Mouse (Mus musculus) myocyte (in vitro differentiated cells): ENCODE data around the gene Ypel4. TPM values are rescaled to one million over a fixed set of nuclear protein-coding genes. Genes with fewer than 3 reads are reported as not detected.

Source experiments
- H3K27me3 ChIP-seq: one replicate; pipeline ENCODE4 v1.6.1; 2011; ENCODE audit not compliant: control insufficient read depth, insufficient read depth, insufficient read length
- H3K36me3 ChIP-seq: one replicate; pipeline ENCODE4 v1.6.1; 2011; ENCODE audit not compliant: control insufficient read depth, insufficient read depth
- H3K4me2 ChIP-seq: one replicate; pipeline ENCODE4 v1.6.1; 2011; ENCODE audit warnings: low read depth, control low read depth
- H3K4me3 ChIP-seq: one replicate; pipeline ENCODE4 v1.5.1; 2011; ENCODE audit warnings: mild to moderate bottlenecking, control low read depth, moderate library complexity
- H3K79me2 ChIP-seq: one replicate; pipeline ENCODE4 v1.6.1; 2011; ENCODE audit not compliant: control insufficient read depth, insufficient read depth
- H3ac ChIP-seq: one replicate; pipeline ENCODE4 v1.6.1; 2011; ENCODE audit not compliant: control insufficient read depth, insufficient read length
- CEBPB ChIP-seq: IDR thresholded peaks from 2 replicates; pipeline ENCODE4 v1.6.1; 2011; ENCODE audit warnings: mild to moderate bottlenecking, moderate library complexity; ENCODE audit not compliant: poor library complexity, insufficient read depth, severe bottlenecking
- E2F4 ChIP-seq: IDR thresholded peaks from one replicate; pipeline ENCODE4 v1.6.1; 2011; ENCODE audit warnings: mild to moderate bottlenecking, control low read depth, moderate library complexity; ENCODE audit not compliant: insufficient read depth
- MAX ChIP-seq: IDR thresholded peaks from one replicate; pipeline ENCODE4 v1.6.1; 2011; ENCODE audit warnings: low read depth, mild to moderate bottlenecking, control low read depth
- MYOD1 ChIP-seq, 3 experiments: IDR thresholded peaks; one replicate each; pipeline ENCODE4 v1.6.1; 2011; ENCODE audit warnings: control low read depth in 2 of 3, low read depth in 2 of 3, mild to moderate bottlenecking in 2 of 3, moderate library complexity in 1 of 3; ENCODE audit not compliant: insufficient read length in 2 of 3, control insufficient read depth in 1 of 3
- MYOG ChIP-seq, 3 experiments: IDR thresholded peaks; one replicate each; pipeline ENCODE4 v1.6.1; 2011; ENCODE audit warnings: control low read depth in 2 of 3, low read depth in 2 of 3, mild to moderate bottlenecking in 2 of 3; ENCODE audit not compliant: insufficient read length in 2 of 3, control insufficient read depth in 1 of 3, insufficient read depth in 1 of 3
- POLR2A ChIP-seq: IDR thresholded peaks from one replicate; pipeline ENCODE4 v1.6.1; 2011; ENCODE audit warnings: low read depth, mild to moderate bottlenecking, control low read depth, moderate library complexity; ENCODE audit not compliant: insufficient read length
- POLR2AphosphoS2 ChIP-seq: IDR thresholded peaks from one replicate; pipeline ENCODE4 v1.6.1; 2011; ENCODE audit warnings: low read depth, control low read depth; ENCODE audit not compliant: insufficient read length
- REST ChIP-seq: IDR thresholded peaks from one replicate; pipeline ENCODE4 v1.6.1; 2011; ENCODE audit warnings: mild to moderate bottlenecking, control low read depth, moderate library complexity; ENCODE audit not compliant: insufficient read depth, insufficient read length
- SRF ChIP-seq: IDR thresholded peaks from one replicate; pipeline ENCODE4 v1.6.1; 2011; ENCODE audit warnings: low read depth; ENCODE audit not compliant: control insufficient read depth, insufficient read length
- TCF12 ChIP-seq: IDR thresholded peaks from one replicate; pipeline ENCODE4 v1.6.1; 2011; ENCODE audit warnings: mild to moderate bottlenecking, control low read depth; ENCODE audit not compliant: poor library complexity, insufficient read depth, severe bottlenecking
- TCF3 ChIP-seq: IDR thresholded peaks from one replicate; pipeline ENCODE4 v1.6.1; 2011; ENCODE audit warnings: low read depth, control low read depth; ENCODE audit not compliant: insufficient read length
- USF1 ChIP-seq: IDR thresholded peaks from one replicate; pipeline ENCODE4 v1.6.1; 2011; ENCODE audit warnings: low read depth, mild to moderate bottlenecking, control low read depth, moderate library complexity
- polyA plus RNA-seq: library from polyadenylated mRNA; unstranded; fragments of >200 nt; fragmentation: generic; extraction: Trizol; gene quantifications from one replicate; pipeline ENCODE4 v1.2.1, GENCODE M21; 2012; ENCODE audit warnings: missing spikeins

Ypel4 gene
- polyA plus RNA-seq, 1 experiment: 1.0 TPM

GRCm38 (mm10) chr2:84761309-84761708 is 27.5 kb downstream of the Ypel4 start:
- Histone ChIP-seq H3K79me2 (no peaks in the 10 kb centered on the region), H3K27me3 (no peaks in the 10 kb centered on the region), H3K4me3 (no peak overlapping the region), H3K36me3 (no peaks in the 10 kb centered on the region), H3K4me2 (no peak overlapping the region), H3ac (no peak overlapping the region)
- TF ChIP-seq POLR2A (no peak), MAX (no peak), TCF3 (no peak), USF1 (peak; percentile 46), POLR2AphosphoS2 (no peak), REST (no peak)

- no peak overlapping the region for H3K4me2 ChIP-seq
- H3K4me3 ChIP-seq: no peak overlapping the region
- H3K36me3 ChIP-seq: no peaks in the 10 kb centered on the region
- no peaks in the 10 kb centered on the region for H3K79me2 ChIP-seq
- TF ChIP-seq TCF12 (no peak), SRF (no peak), MAX (no peak), POLR2AphosphoS2 (no peak), MYOG (IDR thresholded peaks at IDR 0.05; ENCODE audit: control insufficient read depth in 1 of 3, insufficient read depth in 1 of 3, insufficient read length in 2 of 3, low read depth in 2 of 3) (no peak), REST (no peak), MYOD1 (IDR thresholded peaks at IDR 0.05; ENCODE audit: control insufficient read depth in 1 of 3, insufficient read length in 2 of 3, low read depth in 2 of 3) (no peak), USF1 (no peak), TCF3 (no peak), E2F4 (no peak), CEBPB (no peak), POLR2A (no peak)
- no peak overlapping the region for H3ac ChIP-seq
- no peaks in the 10 kb centered on the region for H3K27me3 ChIP-seq
These were observed 28.0 kb downstream of the Ypel4 start for GRCm38 (mm10) chr2:84761840-84762239.

- TF ChIP-seq MAX: no peak
- TF ChIP-seq MYOD1 (IDR thresholded peaks at IDR 0.05; ENCODE audit: control insufficient read depth in 1 of 3, insufficient read length in 2 of 3, low read depth in 2 of 3): no peak
- no peak for TF ChIP-seq E2F4
- no peak for TF ChIP-seq POLR2AphosphoS2
- no peak for TF ChIP-seq USF1
- no peak for TF ChIP-seq SRF
- TF ChIP-seq TCF3: no peak
- TF ChIP-seq TCF12: no peak
- TF ChIP-seq MYOG (IDR thresholded peaks at IDR 0.05; ENCODE audit: control insufficient read depth in 1 of 3, insufficient read depth in 1 of 3, insufficient read length in 2 of 3, low read depth in 2 of 3): no peak
- TF ChIP-seq REST: no peak
- no peak for TF ChIP-seq CEBPB
- no peak for TF ChIP-seq POLR2A
These were observed 28.4 kb downstream of the Ypel4 start for GRCm38 (mm10) chr2:84762295-84762694.

GRCm38 (mm10) chr2:84762818-84763217 is 29.0 kb downstream of the Ypel4 start:
- no peaks in the 10 kb centered on the region for H3K36me3 ChIP-seq
- H3K4me2 ChIP-seq: no peak overlapping the region
- no peaks in the 10 kb centered on the region for H3K27me3 ChIP-seq
- no peak overlapping the region for H3K4me3 ChIP-seq
- no peak overlapping the region for H3ac ChIP-seq
- TF ChIP-seq REST: no peak
- TF ChIP-seq USF1: no peak
- no peak for TF ChIP-seq POLR2AphosphoS2
- TF ChIP-seq POLR2A: no peak
- TF ChIP-seq CEBPB: no peak
- TF ChIP-seq TCF3: no peak
- no peak for TF ChIP-seq MAX
- TF ChIP-seq SRF: no peak
- TF ChIP-seq TCF12: no peak
- no peak for TF ChIP-seq E2F4
- no peak for TF ChIP-seq MYOD1 (IDR thresholded peaks at IDR 0.05; ENCODE audit: control insufficient read depth in 1 of 3, insufficient read length in 2 of 3, low read depth in 2 of 3)
- no peak for TF ChIP-seq MYOG (IDR thresholded peaks at IDR 0.05; ENCODE audit: control insufficient read depth in 1 of 3, insufficient read depth in 1 of 3, insufficient read length in 2 of 3, low read depth in 2 of 3)
- no peaks in the 10 kb centered on the region for H3K79me2 ChIP-seq

More at GRCm38 (mm10) chr2:84762295-84762694, 28.4 kb downstream of the Ypel4 start:
- H3K36me3 ChIP-seq: no peaks in the 10 kb centered on the region
- no peak overlapping the region for H3K4me3 ChIP-seq
- H3ac ChIP-seq: no peak overlapping the region
- H3K27me3 ChIP-seq: no peaks in the 10 kb centered on the region
- no peaks in the 10 kb centered on the region for H3K79me2 ChIP-seq
- H3K4me2 ChIP-seq: no peak overlapping the region

- TF ChIP-seq TCF12 (no peak), POLR2A (no peak), USF1 (no peak), E2F4 (no peak), POLR2AphosphoS2 (no peak), CEBPB (no peak)
- Histone ChIP-seq H3ac (no peak overlapping the region), H3K79me2 (no peaks in the 10 kb centered on the region), H3K4me2 (no peak overlapping the region), H3K4me3 (no peak overlapping the region), H3K36me3 (no peaks in the 10 kb centered on the region), H3K27me3 (no peaks in the 10 kb centered on the region)
These were observed 36.6 kb downstream of the Ypel4 start for GRCm38 (mm10) chr2:84770501-84770900.
